Mouse (Mus musculus) limb, embryonic 15.5 days (tissue): Measurements from ENCODE around the gene Ddr1. TPM values are rescaled to one million over a fixed set of nuclear protein-coding genes. Genes with fewer than 3 reads are reported as not detected.

ENCODE experiments used
- ATAC-seq: fragments of 200-750 bp; cut with Nextera tagmentation; 2 replicates; pipeline ENCODE4 v1.8.0; 2017; ENCODE audit warnings: low read depth, moderate TSS enrichment; ENCODE audit not compliant: insufficient number of reproducible peaks, low FRiP score, low TSS enrichment
- H3K27ac ChIP-seq: fragments of 300-500 bp; sonication (generic); 2 replicates; pipeline ENCODE4 v1.5.1; 2015; ENCODE audit warnings: moderate library complexity, mild to moderate bottlenecking, inconsistent platforms
- H3K27me3 ChIP-seq: fragments of 300-500 bp; sonication (generic); 2 replicates; pipeline ENCODE4 v1.6.1; 2015; ENCODE audit warnings: inconsistent platforms
- H3K36me3 ChIP-seq: fragments of 300-500 bp; sonication (generic); 2 replicates; pipeline ENCODE4 v1.6.1; 2015; ENCODE audit warnings: inconsistent platforms
- H3K4me1 ChIP-seq: fragments of 300-500 bp; sonication (generic); 2 replicates; pipeline ENCODE4 v1.6.1; 2015; ENCODE audit warnings: inconsistent platforms
- H3K4me2 ChIP-seq: fragments of 300-500 bp; sonication (generic); 2 replicates; pipeline ENCODE4 v1.6.1; 2015; ENCODE audit warnings: mild to moderate bottlenecking, inconsistent platforms
- H3K4me3 ChIP-seq: fragments of 300-500 bp; sonication (generic); 2 replicates; pipeline ENCODE4 v1.5.1; 2015; ENCODE audit warnings: mild to moderate bottlenecking, inconsistent platforms
- H3K9ac ChIP-seq: fragments of 300-500 bp; sonication (generic); 2 replicates; pipeline ENCODE4 v1.6.1; 2015; ENCODE audit warnings: inconsistent platforms
- H3K9me3 ChIP-seq: fragments of 300-500 bp; sonication (generic); 2 replicates; pipeline ENCODE4 v1.6.1; 2016; ENCODE audit warnings: inconsistent platforms
- WGBS: fragments of 180-500 bp; shearing (Covaris S2); methylation state at CpG from one replicate; pipeline ENCODE4 v1.1.7; 2015; 5-methylcytosine and 5-hydroxymethylcytosine counted together
- polyA plus RNA-seq: library from polyadenylated mRNA; unstranded; fragments of >200 nt; fragmentation: Nextera tagmentation; extraction: Ambion mirVana; gene quantifications from 2 replicates; pipeline ENCODE4 v1.2.1, GENCODE M21; 2015

Ddr1 gene
- polyA plus RNA-seq, 1 experiment from 2014 or later = 81.7 TPM

DNA sequence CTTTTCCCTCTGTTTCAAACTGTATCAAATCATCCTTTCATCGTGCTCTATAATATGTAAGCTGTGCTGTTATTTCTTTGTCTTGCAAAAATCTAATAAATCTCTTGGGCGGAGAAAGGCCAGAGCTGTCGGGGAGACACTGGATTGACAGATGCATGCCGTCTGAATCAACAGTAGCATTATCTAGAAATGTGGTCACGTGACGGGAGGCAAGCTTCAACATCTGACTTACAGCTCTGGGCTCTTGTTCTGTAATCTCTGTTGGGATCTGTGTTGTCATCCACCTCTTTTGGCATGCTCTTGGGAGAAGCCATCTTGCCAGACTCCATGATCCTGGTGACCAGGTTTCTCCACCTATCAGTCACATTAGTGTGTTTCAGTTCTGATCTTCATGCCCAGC is 12.7 kb upstream of the Ddr1 start:
- H3K4me1 ChIP-seq = peaks cover 15% of the 10 kb centered on the region
- 68% methylated on average over 6 of the region's 6 CpGs for WGBS
- no peaks in the 10 kb centered on the region for H3K36me3 ChIP-seq
- no peak overlapping the region for H3K27ac ChIP-seq
- no peak for ATAC-seq
- H3K4me3 ChIP-seq = no peak overlapping the region
- H3K9me3 ChIP-seq = no peaks in the 10 kb centered on the region
- no peaks in the 10 kb centered on the region for H3K27me3 ChIP-seq
- no peak overlapping the region for H3K9ac ChIP-seq
- H3K4me2 ChIP-seq = no peak overlapping the region

DNA sequence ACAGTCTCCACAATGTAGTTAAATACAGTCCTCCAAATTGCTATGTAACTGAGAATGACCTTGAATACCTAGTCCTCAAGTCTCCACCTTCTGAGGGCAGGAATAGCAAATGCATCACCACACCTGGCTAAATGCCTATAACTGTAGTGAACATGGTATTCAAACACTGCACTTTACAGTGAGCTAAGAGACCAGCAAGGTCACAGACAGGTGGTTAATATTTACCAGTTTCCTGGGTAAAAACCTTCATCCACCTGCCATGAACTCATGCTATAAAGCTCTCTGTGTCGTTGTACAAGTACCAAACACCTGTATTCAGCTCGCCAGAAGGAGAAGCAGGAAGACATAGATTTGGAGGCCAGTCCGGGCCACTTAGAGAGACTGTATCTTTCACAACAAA is 11.7 kb upstream of the Ddr1 start:
- Histone ChIP-seq H3K36me3 (no peaks in the 10 kb centered on the region), H3K4me1 (peaks cover 13% of the 10 kb centered on the region), H3K4me3 (no peak overlapping the region), H3K27me3 (no peaks in the 10 kb centered on the region), H3K4me2 (no peak overlapping the region), H3K9ac (no peak overlapping the region), H3K9me3 (no peaks in the 10 kb centered on the region), H3K27ac (no peak overlapping the region)
- no peak for ATAC-seq
- 83% methylated on average over 3 of the region's 3 CpGs for WGBS

DNA sequence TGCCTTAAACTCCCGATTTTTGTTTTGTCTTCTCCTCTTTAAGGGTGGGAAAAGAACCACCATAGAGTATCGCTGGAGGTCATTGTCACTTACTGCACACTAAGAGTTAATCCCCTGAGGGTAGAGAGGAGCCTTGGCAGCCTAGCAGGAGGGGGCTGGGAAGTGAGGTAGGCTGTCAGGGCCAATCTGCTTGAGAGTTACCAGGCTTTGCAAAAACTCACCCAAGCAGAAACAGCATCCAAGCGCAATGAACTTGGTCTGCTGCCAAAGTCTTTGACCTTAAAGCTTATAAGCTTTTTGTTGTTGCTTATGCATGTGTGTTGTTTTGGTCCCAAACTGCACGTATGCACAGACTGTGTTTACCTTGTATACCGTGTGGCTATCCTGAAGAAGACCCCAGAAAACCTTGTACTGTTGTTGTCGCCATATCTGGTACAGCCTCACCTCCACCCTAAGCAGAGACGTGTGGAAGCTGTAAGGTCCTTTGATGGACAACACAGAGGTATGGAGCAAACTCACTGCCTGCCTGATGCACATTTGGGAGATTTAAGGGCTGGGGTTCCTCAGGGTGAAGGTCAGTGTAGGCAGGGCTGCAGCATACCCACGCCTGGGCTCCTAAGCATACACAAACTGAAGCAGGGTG is 6.4 kb upstream of the Ddr1 start:
- Histone ChIP-seq H3K4me3 (no peak overlapping the region), H3K4me2 (no peak overlapping the region), H3K4me1 (peaks cover 10% of the 10 kb centered on the region; the same call in 1 of the 2 replicates), H3K9me3 (no peaks in the 10 kb centered on the region), H3K9ac (no peak overlapping the region), H3K27me3 (no peaks in the 10 kb centered on the region), H3K36me3 (no peaks in the 10 kb centered on the region), H3K27ac (no peak overlapping the region)
- no peak for ATAC-seq
- 38% methylated on average over 8 of the region's 8 CpGs for WGBS

DNA sequence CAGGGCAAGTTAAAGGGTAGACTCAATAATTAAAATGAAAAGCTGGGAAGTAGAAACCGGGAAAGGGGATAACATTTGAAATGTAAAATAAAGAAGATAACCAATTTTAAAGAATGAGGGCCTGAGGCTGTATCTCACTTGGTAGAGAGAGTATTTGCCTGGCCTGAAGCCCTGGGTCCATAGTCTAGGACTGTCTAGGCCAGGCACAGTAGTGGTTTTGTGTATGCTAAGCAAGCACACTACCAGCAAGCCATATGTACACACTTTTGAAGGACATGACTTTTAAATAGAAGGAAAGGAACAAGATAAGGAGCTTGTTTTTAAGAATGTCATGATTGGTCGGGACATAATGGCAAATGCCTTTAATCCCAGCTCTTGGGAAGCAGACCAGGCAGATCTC is 4.2 kb upstream of the Ddr1 start:
- no peak overlapping the region for H3K4me2 ChIP-seq
- H3K4me3 ChIP-seq = no peak overlapping the region
- H3K9ac ChIP-seq = no peak overlapping the region
- no peak for ATAC-seq
- peaks cover 28% of the 10 kb centered on the region for H3K4me1 ChIP-seq
- 74% methylated on average over 2 of the region's 2 CpGs for WGBS
- H3K36me3 ChIP-seq = no peaks in the 10 kb centered on the region
- no peaks in the 10 kb centered on the region for H3K9me3 ChIP-seq
- no peak overlapping the region; the same call in 1 of the 2 replicates for H3K27ac ChIP-seq
- H3K27me3 ChIP-seq = no peaks in the 10 kb centered on the region

GRCm38 (mm10) chr17:35707929-35708328 is 3.5 kb upstream of the Ddr1 start:
- no peaks in the 10 kb centered on the region for H3K27me3 ChIP-seq
- H3K9me3 ChIP-seq = no peaks in the 10 kb centered on the region
- 44% methylated on average over 7 of the region's 7 CpGs for WGBS
- no peak overlapping the region for H3K4me2 ChIP-seq
- H3K36me3 ChIP-seq = no peaks in the 10 kb centered on the region
- no peak for ATAC-seq
- no peak overlapping the region for H3K9ac ChIP-seq
- H3K4me3 ChIP-seq = no peak overlapping the region
- H3K4me1 ChIP-seq = peaks cover 31% of the 10 kb centered on the region
- H3K27ac ChIP-seq = no peak overlapping the region; the same call in 1 of the 2 replicates

DNA sequence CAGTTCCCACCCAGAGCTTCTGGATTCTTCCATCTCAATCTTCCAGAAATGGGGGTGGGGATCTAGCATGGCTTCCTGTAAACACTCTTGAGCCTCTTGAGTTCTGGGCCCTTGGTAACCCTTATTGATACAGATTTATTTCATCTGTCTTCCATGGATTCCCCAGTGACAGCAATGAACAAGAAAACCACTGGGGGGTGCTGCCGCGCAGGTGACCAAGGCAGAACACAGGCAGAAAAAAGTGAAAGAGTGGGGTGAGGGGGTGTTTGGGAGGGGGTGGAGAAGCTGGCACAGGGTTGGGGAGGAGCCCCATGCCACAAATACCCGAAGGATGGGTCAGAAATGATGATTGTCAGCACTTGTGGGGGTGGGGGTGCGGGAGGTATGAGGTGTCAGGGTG is 1.4 kb upstream of the Ddr1 start:
- no peak overlapping the region for H3K27ac ChIP-seq
- no peak overlapping the region for H3K9ac ChIP-seq
- H3K27me3 ChIP-seq = no peaks in the 10 kb centered on the region
- WGBS = 31% methylated on average over 4 of the region's 4 CpGs
- H3K36me3 ChIP-seq = no peaks in the 10 kb centered on the region
- no peak overlapping the region for H3K4me2 ChIP-seq
- H3K9me3 ChIP-seq = no peaks in the 10 kb centered on the region
- H3K4me3 ChIP-seq = no peak overlapping the region
- H3K4me1 ChIP-seq = peaks cover 47% of the 10 kb centered on the region
- ATAC-seq = no peak

GRCm38 (mm10) chr17:35703751-35704271 is 610 bp downstream of the Ddr1 start:
- Histone ChIP-seq H3K4me1 (peaks cover 62% of the 10 kb centered on the region), H3K4me3 (peak overlapping the region; percentile 33), H3K27ac (peak overlapping the region; percentile 75), H3K4me2 (peak overlapping the region; percentile 54), H3K9ac (0 out of 2 replicates have a peak overlapping the region, but pooled peaks have one; percentile 4), H3K36me3 (no peaks in the 10 kb centered on the region; the same call in 1 of the 2 replicates), H3K9me3 (no peaks in the 10 kb centered on the region), H3K27me3 (no peaks in the 10 kb centered on the region)
- no peak for ATAC-seq
- WGBS = 5% methylated on average over 14 of the region's 14 CpGs

DNA sequence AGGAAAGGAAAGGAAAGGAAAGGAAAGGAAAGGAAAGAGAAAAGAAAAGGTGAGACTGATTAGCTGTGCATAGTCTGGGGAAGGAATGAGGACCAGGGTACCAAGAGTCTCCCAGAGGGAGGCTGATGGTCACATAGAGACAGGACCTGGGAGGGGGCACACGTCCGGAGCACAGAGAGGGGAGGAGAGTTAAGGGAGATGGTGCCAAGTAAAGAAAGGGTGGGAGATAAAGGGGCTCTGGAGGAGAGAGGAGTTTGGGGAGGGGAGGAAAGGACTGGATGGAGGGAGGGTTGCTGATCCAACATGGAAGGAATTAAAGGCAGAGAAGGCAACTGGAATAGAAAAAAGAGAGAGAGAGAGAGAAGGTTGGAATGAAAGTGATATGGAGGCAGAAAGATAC is 1.4 kb downstream of the Ddr1 start:
- Histone ChIP-seq H3K27me3 (no peaks in the 10 kb centered on the region), H3K4me1 (peaks cover 66% of the 10 kb centered on the region), H3K4me3 (peak overlapping the region; percentile 61), H3K36me3 (no peaks in the 10 kb centered on the region; the same call in 1 of the 2 replicates), H3K9me3 (no peaks in the 10 kb centered on the region), H3K27ac (peak overlapping the region; percentile 96), H3K9ac (no peak overlapping the region), H3K4me2 (peak overlapping the region; percentile 72; the same call in 1 of the 2 replicates)
- 25% methylated on average over 2 of the region's 2 CpGs for WGBS
- ATAC-seq = no peak

DNA sequence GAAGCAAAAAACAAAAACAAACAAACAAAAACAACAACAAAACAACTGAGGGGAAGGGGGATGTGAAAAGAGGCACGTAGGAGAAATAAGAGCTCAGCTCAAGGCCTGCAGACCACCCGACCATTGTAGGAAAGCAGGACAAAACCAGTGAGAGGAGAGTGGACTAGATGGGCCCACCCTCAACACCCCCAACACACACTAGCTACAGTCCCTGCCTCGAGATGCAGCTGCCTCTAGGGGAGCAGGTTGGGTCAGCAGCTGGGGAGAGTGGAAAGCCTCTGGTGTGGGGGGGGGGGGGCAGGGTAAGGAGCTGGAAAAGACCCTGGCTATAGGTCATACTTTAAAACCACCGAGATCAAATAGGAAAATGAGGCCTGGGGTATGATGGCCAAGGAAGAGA is 1.8 kb downstream of the Ddr1 start:
- no peak for ATAC-seq
- Histone ChIP-seq H3K9me3 (no peaks in the 10 kb centered on the region), H3K4me3 (peak overlapping the region; percentile 61), H3K36me3 (no peaks in the 10 kb centered on the region; the same call in 1 of the 2 replicates), H3K4me2 (peak overlapping the region; percentile 72), H3K9ac (peak overlapping the region; percentile 20), H3K4me1 (peaks cover 68% of the 10 kb centered on the region), H3K27ac (peak overlapping the region; percentile 96), H3K27me3 (no peaks in the 10 kb centered on the region)
- 13% methylated on average over 4 of the region's 4 CpGs for WGBS

GRCm38 (mm10) chr17:35701978-35702461 is 2.4 kb downstream of the Ddr1 start:
- WGBS = 4% methylated on average over 16 of the region's 16 CpGs
- Histone ChIP-seq H3K4me2 (peak overlapping the region; percentile 72), H3K9me3 (no peaks in the 10 kb centered on the region), H3K4me1 (peaks cover 74% of the 10 kb centered on the region), H3K27me3 (no peaks in the 10 kb centered on the region), H3K36me3 (no peaks in the 10 kb centered on the region; the same call in 1 of the 2 replicates), H3K27ac (peak overlapping the region; percentile 96), H3K9ac (peak overlapping the region; percentile 20), H3K4me3 (peak overlapping the region; percentile 61)
- no peak for ATAC-seq

GRCm38 (mm10) chr17:35701203-35701977 is 3.0 kb downstream of the Ddr1 start:
- no peak for ATAC-seq
- peak overlapping the region; percentile 96 for H3K27ac ChIP-seq
- H3K9me3 ChIP-seq = no peaks in the 10 kb centered on the region
- H3K4me2 ChIP-seq = peak overlapping the region; percentile 72
- H3K36me3 ChIP-seq = no peaks in the 10 kb centered on the region; the same call in 1 of the 2 replicates
- H3K4me1 ChIP-seq = peaks cover 78% of the 10 kb centered on the region
- peak overlapping the region; percentile 71 for H3K9ac ChIP-seq
- H3K4me3 ChIP-seq = peak overlapping the region; percentile 61
- 5% methylated on average over 16 of the region's 16 CpGs for WGBS
- no peaks in the 10 kb centered on the region for H3K27me3 ChIP-seq
